Mouse (Mus musculus) heart, adult 10 weeks (tissue): Measurements from ENCODE around the gene Mapkapk5. TPM values are rescaled to one million over a fixed set of nuclear protein-coding genes. Genes with fewer than 3 reads are reported as not detected.

ENCODE experiments used
- polyA plus RNA-seq: library from polyadenylated mRNA; stranded (reverse); fragments of 350-450 nt; fragmentation: Illumina TruSeq; extraction: RNeasy Lipid Tissue Mini Kit (QIAGEN cat#74804); gene quantifications from one replicate; pipeline ENCODE4 v1.2.3, GENCODE M21; 2014; ENCODE audit warnings: low read depth, low replicate concordance

Gene Mapkapk5
- 107 TPM for polyA plus RNA-seq

DNA sequence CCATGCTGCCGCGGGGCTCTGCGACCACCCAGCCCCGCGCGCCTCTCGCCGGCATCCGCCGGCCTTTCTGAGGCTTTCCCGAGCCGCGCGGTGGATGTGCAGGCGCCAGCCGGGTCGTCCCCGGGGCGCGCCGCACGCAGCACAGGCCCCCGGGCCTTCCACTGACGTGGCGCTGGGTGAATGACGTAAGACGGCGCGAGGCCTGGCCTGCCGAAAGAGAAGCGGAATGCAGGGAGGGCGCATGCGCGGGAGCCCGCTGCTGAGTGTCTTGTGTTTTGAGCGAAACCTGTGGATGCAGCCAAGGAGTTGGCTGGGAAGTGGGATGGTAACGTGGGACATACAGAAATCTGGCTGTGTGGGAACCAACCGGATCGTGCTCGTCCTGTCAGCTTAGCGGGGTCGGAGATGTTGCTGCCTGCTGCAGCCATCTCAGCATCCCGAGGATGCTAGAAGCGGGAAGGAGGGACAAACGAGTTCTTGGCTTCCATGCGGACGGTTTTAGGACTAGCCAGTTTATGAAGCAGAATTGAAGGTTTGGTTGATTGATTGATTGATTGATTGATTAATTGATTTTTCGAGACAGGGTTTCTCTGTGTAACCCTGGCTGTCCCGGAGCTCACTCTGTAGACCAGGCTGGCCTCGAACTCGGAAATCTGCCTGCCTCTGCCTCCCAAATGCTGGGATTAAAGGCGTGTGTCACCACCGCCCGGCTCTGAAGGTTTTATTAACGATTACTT is at the start of gene Mapkapk5:
TSS of gene Mapkapk5 (minus strand) at position 113 of the 737 bp plus-strand sequence.

DNA sequence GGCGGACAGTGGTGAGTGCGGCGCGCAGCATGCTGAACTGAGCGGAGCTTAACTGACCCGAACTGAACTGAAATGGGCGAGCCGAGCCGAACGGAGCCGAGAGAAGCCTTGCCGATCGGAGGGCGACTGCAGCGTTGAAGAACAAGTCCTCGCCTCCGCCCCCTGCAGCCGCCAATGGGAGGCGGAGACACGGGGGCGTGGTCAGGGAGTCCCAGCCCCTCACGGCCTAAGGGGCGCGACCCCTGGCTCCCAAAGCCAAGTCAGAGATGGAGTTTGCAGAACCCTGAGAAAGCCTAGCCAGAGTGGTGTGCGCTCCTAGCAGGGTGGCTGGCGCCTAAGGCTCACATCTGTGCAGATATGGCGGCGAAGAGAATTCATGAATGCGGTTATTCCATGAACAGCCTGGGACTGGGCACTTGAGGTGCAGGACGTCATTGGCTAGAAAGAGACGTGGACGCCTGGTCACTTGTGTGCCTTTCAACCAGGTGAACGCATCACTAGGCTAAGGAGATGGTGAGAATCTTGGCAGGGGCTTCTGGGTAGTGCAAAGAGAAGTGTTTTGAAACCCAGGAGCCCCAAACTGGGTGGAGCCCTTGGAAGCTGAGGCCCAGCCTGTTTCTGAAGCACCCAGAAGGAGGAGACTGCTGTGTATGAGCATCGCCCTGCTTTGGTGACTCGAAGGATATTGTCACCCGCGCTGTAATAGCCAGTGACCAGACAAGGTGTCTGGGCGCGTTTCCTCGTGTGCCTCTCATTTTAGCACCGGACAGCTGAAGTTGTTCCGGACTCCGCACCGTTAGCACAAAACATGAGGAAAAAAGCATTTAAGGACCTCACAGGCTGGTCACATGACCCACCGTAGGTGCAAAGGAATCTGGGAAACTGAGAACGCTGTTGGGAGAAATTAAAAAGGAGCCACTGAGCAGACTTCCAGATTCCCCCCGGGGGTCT is 48.0 kb upstream of the Mapkapk5 start, which contains the start of gene Aldh2:
TSS of gene Aldh2 (minus strand) at position 374 of the 951 bp plus-strand sequence.

DNA sequence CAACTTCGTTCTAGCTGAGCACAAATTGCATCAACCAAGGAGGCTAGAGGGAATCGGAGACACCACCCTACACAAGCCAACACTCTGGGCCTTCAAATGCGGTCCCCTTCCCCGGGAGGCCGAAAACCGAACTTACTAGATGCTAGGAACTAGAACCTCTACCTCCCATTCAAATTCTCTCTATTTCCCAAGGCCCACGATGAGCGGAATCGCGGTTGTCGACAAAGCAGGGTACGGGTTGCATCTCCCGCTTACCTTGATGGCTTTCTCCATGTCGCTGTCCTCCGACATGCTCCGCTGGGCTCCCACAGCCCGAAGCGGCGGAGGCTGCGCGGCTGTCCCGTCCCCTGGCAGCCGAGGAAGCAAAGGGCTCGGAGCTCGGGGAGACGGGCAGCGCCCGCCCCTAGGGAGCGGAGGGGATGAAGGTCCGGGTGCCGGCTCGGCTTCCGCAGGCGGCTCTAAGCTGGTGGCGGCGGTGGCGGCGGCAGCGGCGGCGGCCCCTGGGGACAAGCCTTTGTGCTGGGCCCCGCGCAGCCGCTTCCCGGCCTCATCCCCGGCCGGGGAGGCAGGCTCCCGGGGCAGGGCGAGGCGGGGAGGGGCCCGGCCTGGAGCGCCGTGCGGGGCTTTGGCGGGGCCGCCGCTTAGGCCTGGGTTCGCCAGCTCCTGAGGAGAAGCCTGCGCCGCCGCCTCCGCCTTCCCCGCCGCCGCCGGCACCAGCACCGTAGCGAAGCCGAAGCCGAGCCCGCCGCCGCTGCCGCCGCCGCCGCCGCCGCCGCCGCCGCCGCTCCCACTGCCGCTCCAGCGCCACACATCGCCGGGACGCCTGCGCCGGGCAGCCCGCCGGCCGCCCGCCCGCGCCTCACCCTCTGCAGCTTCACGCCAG is 554 bp downstream of the Mapkapk5 start, which contains the start of the genes Adam1a and Gm42878:
TSS of gene Adam1a (minus strand) at position 573 of the 883 bp plus-strand sequence.
TSS of gene Gm42878 (minus strand) at position 573 of the 883 bp plus-strand sequence.

DNA sequence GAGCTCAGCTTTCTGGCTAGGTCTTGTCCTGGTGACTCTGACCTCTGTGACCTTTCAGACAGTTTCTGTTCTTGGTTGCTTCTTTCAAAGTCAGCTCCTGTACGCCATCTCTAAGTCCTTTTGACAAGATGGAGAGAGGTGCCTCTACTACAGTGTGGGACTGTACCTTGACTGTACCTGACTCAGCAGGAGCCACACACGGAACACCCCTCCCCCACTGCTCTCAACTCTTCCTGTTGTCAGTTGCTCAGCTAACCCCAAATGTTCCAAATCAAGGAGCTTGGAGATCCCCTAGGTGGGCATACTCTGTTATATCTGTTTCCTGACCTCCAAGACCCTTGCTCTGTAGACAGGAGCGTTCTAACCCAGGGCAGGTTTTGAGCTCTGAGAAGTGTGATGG is 42.5 kb downstream of the Mapkapk5 start, which contains the start of gene Adam1b:
TSS of gene Adam1b (minus strand) at position 205 of the 400 bp plus-strand sequence.

Other genes starting within 250 kb of the Mapkapk5 start
- 72.0 TPM for gene Trafd1, start 160.3 kb downstream of the Mapkapk5 start, polyA plus RNA-seq
- 15.9 TPM for gene Naa25, start 148.0 kb downstream of the Mapkapk5 start, polyA plus RNA-seq
- 8.3 TPM for gene Tmem116, start 94.0 kb downstream of the Mapkapk5 start, polyA plus RNA-seq
- gene Erp29, start 93.4 kb downstream of the Mapkapk5 start, polyA plus RNA-seq, result 85.9 TPM
- gene Adam1b, start 42.5 kb downstream of the Mapkapk5 start, polyA plus RNA-seq, result not detected
- 4.3 TPM for gene Adam1a, start 423 bp downstream of the Mapkapk5 start, polyA plus RNA-seq
- not detected for gene Gm42878, start 423 bp downstream of the Mapkapk5 start, polyA plus RNA-seq
- 503 TPM for gene Aldh2, start 47.9 kb upstream of the Mapkapk5 start, polyA plus RNA-seq
- gene Acad12, start 73.0 kb upstream of the Mapkapk5 start, polyA plus RNA-seq, result 99.9 TPM
- gene Acad10, start 114.6 kb upstream of the Mapkapk5 start, polyA plus RNA-seq, result 4.5 TPM
- gene Brap, start 114.7 kb upstream of the Mapkapk5 start, polyA plus RNA-seq, result 27.0 TPM
- 97.6 TPM for gene Atxn2, start 165.4 kb upstream of the Mapkapk5 start, polyA plus RNA-seq